Mouse (Mus musculus): ENCODE data around the gene Spata45.

Spata45 gene

GRCm38 (mm10) chr1:191085597-191085996, 49.2 kb downstream of the Spata45 start:
- no peak for DNase-seq (ENCODE audit: low spot score)

- no peak for DNase-seq (ENCODE audit: low spot score)
Observed at GRCm38 (mm10) chr1:191086304-191086878, 50.0 kb downstream of the Spata45 start.

- DNase-seq (ENCODE audit: low spot score): no peak
Observed at GRCm38 (mm10) chr1:191086960-191087359, 50.5 kb downstream of the Spata45 start.

GRCm38 (mm10) chr1:191087955-191088354, 51.5 kb downstream of the Spata45 start:
- no peak for DNase-seq (ENCODE audit: low spot score)

GRCm38 (mm10) chr1:191089355-191089754, 52.9 kb downstream of the Spata45 start:
- DNase-seq (ENCODE audit: low spot score): no peak

GRCm38 (mm10) chr1:191092050-191092449, 55.6 kb downstream of the Spata45 start:
- no peak for DNase-seq (ENCODE audit: low spot score)
